Mouse (Mus musculus): ENCODE data around the gene Tmem220. TPM values are rescaled to one million over a fixed set of nuclear protein-coding genes. Genes with fewer than 3 reads are reported as not detected.

The Tmem220 gene
- 1.3 and 1.4 TPM in 2 replicates for polyA plus RNA-seq (2015; fragmentation: Nextera tagmentation; extraction: Ambion mirVana)

- Histone ChIP-seq H3K9ac (peak within 1 kb of the TSS; percentile 77), H3K4me1 (peaks cover 13% of the 10 kb centered on the region; the same call in 1 of the 2 replicates), H3K27ac (peak within 1 kb of the TSS; percentile 45; the same call in 1 of the 2 replicates), H3K4me3 (peak within 1 kb of the TSS; percentile 57), H3K36me3 (no peaks in the 10 kb centered on the region), H3K27me3 (no peaks in the 10 kb centered on the region), H3K9me3 (no peaks in the 10 kb centered on the region), H3K4me2 (peak within 1 kb of the TSS; percentile 70)
- WGBS, result 2% methylated on average over 35 of the region's 35 CpGs
- peak; percentile 97 for ATAC-seq (ENCODE audit: insufficient number of reproducible peaks, insufficient read depth, low FRiP score, low TSS enrichment, low read depth)
Measured at GRCm38 (mm10) chr11:67024867-67025477, at the start of gene Tmem220. Gene Tmem220, plus strand, starts transcription at chr11:67025154.

- Histone ChIP-seq H3K27me3 (no peaks in the 10 kb centered on the region), H3K4me1 (no peaks in the 10 kb centered on the region), H3K4me2 (no peak overlapping the region), H3K36me3 (no peaks in the 10 kb centered on the region), H3K4me3 (no peak overlapping the region), H3K9me3 (0 out of 2 replicates have a peak, but pooled peaks cover 4% of the 10 kb centered on the region), H3K9ac (no peak overlapping the region), H3K27ac (no peak overlapping the region)
- 92% methylated on average over 7 of the region's 7 CpGs for WGBS
- ATAC-seq (ENCODE audit: insufficient number of reproducible peaks, insufficient read depth, low FRiP score, low TSS enrichment, low read depth), result no peak
Measured at GRCm38 (mm10) chr11:66975606-66976330, 49.2 kb upstream of the Tmem220 start.

- Histone ChIP-seq H3K4me3 (no peak overlapping the region), H3K9me3 (no peaks in the 10 kb centered on the region), H3K4me2 (no peak overlapping the region), H3K27ac (no peak overlapping the region), H3K4me1 (peaks cover 23% of the 10 kb centered on the region), H3K36me3 (no peaks in the 10 kb centered on the region), H3K27me3 (no peaks in the 10 kb centered on the region), H3K9ac (no peak overlapping the region)
- 80% methylated on average over 15 of the region's 15 CpGs for WGBS
- ATAC-seq (ENCODE audit: insufficient number of reproducible peaks, insufficient read depth, low FRiP score, low TSS enrichment, low read depth), result no peak
Measured at GRCm38 (mm10) chr11:66981336-66982115, 43.4 kb upstream of the Tmem220 start.

- Histone ChIP-seq H3K4me2 (no peak overlapping the region), H3K4me3 (no peak overlapping the region), H3K4me1 (peaks cover 23% of the 10 kb centered on the region), H3K27ac (no peak overlapping the region), H3K36me3 (no peaks in the 10 kb centered on the region), H3K27me3 (no peaks in the 10 kb centered on the region), H3K9me3 (no peaks in the 10 kb centered on the region), H3K9ac (no peak overlapping the region)
- WGBS, result 31% methylated on average over 6 of the region's 6 CpGs
- no peak for ATAC-seq (ENCODE audit: insufficient number of reproducible peaks, insufficient read depth, low FRiP score, low TSS enrichment, low read depth)
Measured at GRCm38 (mm10) chr11:66982794-66983193, 42.2 kb upstream of the Tmem220 start.

GRCm38 (mm10) chr11:66983422-66984164 is 41.4 kb upstream of the Tmem220 start:
- H3K4me2 ChIP-seq, result peak overlapping the region; percentile 65
- 37% methylated on average over 11 of the region's 11 CpGs for WGBS
- H3K27ac ChIP-seq, result peak overlapping the region; percentile 87
- no peak; the same call in 1 of the 2 replicates for ATAC-seq (ENCODE audit: insufficient number of reproducible peaks, insufficient read depth, low FRiP score, low TSS enrichment, low read depth)
- no peaks in the 10 kb centered on the region for H3K36me3 ChIP-seq
- no peak overlapping the region for H3K4me3 ChIP-seq
- no peaks in the 10 kb centered on the region for H3K9me3 ChIP-seq
- H3K27me3 ChIP-seq, result no peaks in the 10 kb centered on the region
- no peak overlapping the region for H3K9ac ChIP-seq
- H3K4me1 ChIP-seq, result peaks cover 30% of the 10 kb centered on the region

GRCm38 (mm10) chr11:66984165-66985135 is 40.5 kb upstream of the Tmem220 start:
- Histone ChIP-seq H3K9ac (peak overlapping the region; percentile 59; the same call in 1 of the 2 replicates), H3K27ac (peak overlapping the region; percentile 87), H3K4me1 (peaks cover 30% of the 10 kb centered on the region), H3K27me3 (no peaks in the 10 kb centered on the region), H3K9me3 (no peaks in the 10 kb centered on the region), H3K36me3 (no peaks in the 10 kb centered on the region), H3K4me3 (peak overlapping the region; percentile 43), H3K4me2 (peak overlapping the region; percentile 65)
- WGBS, result 4% methylated on average over 28 of the region's 28 CpGs
- peak; percentile 53 for ATAC-seq (ENCODE audit: insufficient number of reproducible peaks, insufficient read depth, low FRiP score, low TSS enrichment, low read depth)

- peak overlapping the region; percentile 59 for H3K9ac ChIP-seq
- H3K4me2 ChIP-seq, result peak overlapping the region; percentile 65
- peak overlapping the region; percentile 87 for H3K27ac ChIP-seq
- WGBS, result 34% methylated on average over 11 of the region's 11 CpGs
- no peaks in the 10 kb centered on the region for H3K9me3 ChIP-seq
- H3K36me3 ChIP-seq, result no peaks in the 10 kb centered on the region
- peak overlapping the region; percentile 43 for H3K4me3 ChIP-seq
- peaks cover 30% of the 10 kb centered on the region for H3K4me1 ChIP-seq
- H3K27me3 ChIP-seq, result no peaks in the 10 kb centered on the region
- no peak for ATAC-seq (ENCODE audit: insufficient number of reproducible peaks, insufficient read depth, low FRiP score, low TSS enrichment, low read depth)
Measured at GRCm38 (mm10) chr11:66985136-66985702, 39.7 kb upstream of the Tmem220 start.

GRCm38 (mm10) chr11:66992150-66992549 is 32.8 kb upstream of the Tmem220 start:
- WGBS, result 57% methylated on average over 2 of the region's 2 CpGs
- Histone ChIP-seq H3K9ac (no peak overlapping the region), H3K9me3 (no peaks in the 10 kb centered on the region), H3K36me3 (no peaks in the 10 kb centered on the region), H3K4me2 (no peak overlapping the region), H3K27me3 (no peaks in the 10 kb centered on the region), H3K4me3 (no peak overlapping the region), H3K27ac (no peak overlapping the region), H3K4me1 (peaks cover 7% of the 10 kb centered on the region)
- ATAC-seq (ENCODE audit: insufficient number of reproducible peaks, insufficient read depth, low FRiP score, low TSS enrichment, low read depth), result no peak

GRCm38 (mm10) chr11:66993674-66994073 is 31.3 kb upstream of the Tmem220 start:
- H3K9me3 ChIP-seq, result no peaks in the 10 kb centered on the region
- 27% methylated on average over 1 of the region's 1 CpGs for WGBS
- no peak for ATAC-seq (ENCODE audit: insufficient number of reproducible peaks, insufficient read depth, low FRiP score, low TSS enrichment, low read depth)

GRCm38 (mm10) chr11:66996446-66996845 is 28.5 kb upstream of the Tmem220 start:
- no peak overlapping the region for H3K4me3 ChIP-seq
- H3K9ac ChIP-seq, result no peak overlapping the region
- WGBS, result 73% methylated on average over 4 of the region's 4 CpGs
- H3K4me1 ChIP-seq, result peaks cover 12% of the 10 kb centered on the region; the same call in 1 of the 2 replicates
- H3K27ac ChIP-seq, result no peak overlapping the region
- ATAC-seq (ENCODE audit: insufficient number of reproducible peaks, insufficient read depth, low FRiP score, low TSS enrichment, low read depth), result no peak
- H3K27me3 ChIP-seq, result no peaks in the 10 kb centered on the region
- no peaks in the 10 kb centered on the region for H3K36me3 ChIP-seq
- H3K9me3 ChIP-seq, result no peaks in the 10 kb centered on the region
- no peak overlapping the region for H3K4me2 ChIP-seq

More at GRCm38 (mm10) chr11:66993674-66994073, 31.3 kb upstream of the Tmem220 start:
- Histone ChIP-seq H3K9ac (no peak overlapping the region), H3K4me2 (no peak overlapping the region), H3K27ac (no peak overlapping the region), H3K4me3 (no peak overlapping the region), H3K4me1 (peaks cover 3% of the 10 kb centered on the region; the same call in 1 of the 2 replicates), H3K36me3 (no peaks in the 10 kb centered on the region), H3K27me3 (no peaks in the 10 kb centered on the region)

Data from embryonic facial prominence, embryonic 13.5 days (tissue).